Mouse (Mus musculus) kidney, postnatal 14 days (tissue): ENCODE measurements around the gene Rpl32.

Source experiments
- DNase-seq: peaks from one replicate; pipeline ENCODE4 v3.0.0; 2022; ENCODE audit warnings: mixed read lengths

The Rpl32 gene

DNA sequence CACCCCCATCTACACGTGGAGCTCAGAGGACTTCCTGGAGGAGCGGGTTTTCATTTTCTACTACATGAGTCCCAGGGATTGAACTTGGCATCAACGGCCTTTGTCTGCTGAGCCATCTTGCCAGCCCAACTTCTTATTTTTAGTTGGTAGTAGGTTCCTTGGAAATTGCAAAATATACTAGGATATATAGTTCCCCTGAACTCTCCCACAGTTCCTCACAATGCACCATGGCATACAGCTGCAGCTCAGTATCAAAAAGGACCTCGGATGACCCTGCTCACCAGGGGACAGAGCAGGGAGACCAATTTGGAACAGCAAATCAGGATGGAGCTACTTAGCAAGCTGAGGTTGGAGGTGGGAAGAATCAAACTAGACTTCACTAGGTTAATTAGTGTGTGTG lies 6.5 kb upstream of the Rpl32 start:
- DNase-seq, result no peak

GRCm38 (mm10) chr6:115814104-115814503 lies 5.6 kb upstream of the Rpl32 start:
- peak; percentile 75 for DNase-seq

DNA sequence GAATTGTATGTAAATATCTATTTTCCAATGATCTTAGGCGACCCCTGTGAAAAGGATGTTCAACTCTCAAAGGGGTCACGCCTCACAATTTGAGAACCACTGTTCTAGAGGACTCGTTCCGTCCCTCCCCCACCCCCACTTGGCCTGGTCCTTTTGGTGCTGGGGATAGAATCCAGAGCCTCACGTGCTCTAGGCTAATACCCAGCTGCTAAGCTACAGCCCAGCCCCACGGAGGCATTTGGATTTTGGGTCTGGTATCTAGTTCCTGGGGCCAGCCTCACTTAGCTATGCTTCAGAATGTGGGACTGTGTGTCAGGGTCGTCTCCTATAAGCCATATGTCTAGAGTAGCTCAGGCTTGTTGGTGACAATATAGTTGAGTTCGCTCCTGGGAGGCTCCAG lies 3.1 kb upstream of the Rpl32 start:
- DNase-seq, result no peak

DNA sequence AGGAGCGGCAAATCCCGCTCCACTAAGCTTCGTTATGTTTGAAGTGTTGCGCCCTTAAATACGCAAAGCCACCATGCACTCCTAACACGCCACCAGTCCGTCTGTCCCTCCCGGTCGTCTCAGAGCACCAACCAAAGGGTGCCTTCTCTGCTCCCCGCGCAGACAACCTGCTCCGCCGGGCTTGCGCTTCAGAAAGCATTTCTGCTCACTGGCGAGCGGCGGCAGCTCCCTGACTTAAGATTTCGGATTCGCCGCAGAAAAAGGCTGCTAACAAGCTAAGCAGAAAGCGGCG lies 405 bp downstream of the Rpl32 start:
- no peak for DNase-seq

- DNase-seq, result no peak
Measured at GRCm38 (mm10) chr6:115807464-115808195, 917 bp downstream of the Rpl32 start.

DNA sequence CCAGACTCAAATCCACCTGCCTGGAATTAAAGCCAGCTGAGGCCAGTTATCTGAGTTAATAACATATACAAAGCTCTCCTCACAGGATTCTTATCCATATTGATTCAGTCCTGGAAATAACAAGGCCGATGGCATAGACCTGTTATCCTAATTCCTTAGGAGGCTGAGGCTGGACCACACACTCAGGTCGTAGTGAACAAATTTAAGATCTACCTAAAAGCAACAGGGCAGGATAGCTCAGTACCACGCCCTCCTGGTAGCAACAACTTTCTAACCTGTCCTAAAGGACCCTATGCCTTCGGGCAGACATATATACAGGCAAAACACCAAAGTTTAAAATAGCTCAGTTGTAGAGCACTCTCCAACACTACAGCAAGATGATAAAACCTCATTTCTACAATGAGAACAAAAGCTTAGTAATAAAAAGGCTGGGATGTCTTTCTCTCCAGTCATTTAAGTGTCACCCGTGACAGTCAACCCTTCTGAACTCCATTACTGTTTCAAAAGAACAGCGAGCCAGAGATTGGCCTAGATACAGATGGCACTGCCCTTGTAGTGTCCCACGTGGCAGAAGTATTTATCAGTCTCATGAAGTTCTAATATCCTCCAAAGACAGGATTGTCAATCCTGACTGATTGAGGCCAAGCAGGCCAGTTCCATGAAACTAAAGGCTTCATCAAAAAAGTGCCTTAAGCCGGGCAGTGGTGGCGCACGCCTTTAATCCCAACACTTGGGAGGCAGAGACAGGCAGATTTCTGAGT lies 3.9 kb downstream of the Rpl32 start:
- DNase-seq, result no peak

GRCm38 (mm10) chr6:115803541-115804382 lies 4.8 kb downstream of the Rpl32 start:
- peak; percentile 87 for DNase-seq

DNA sequence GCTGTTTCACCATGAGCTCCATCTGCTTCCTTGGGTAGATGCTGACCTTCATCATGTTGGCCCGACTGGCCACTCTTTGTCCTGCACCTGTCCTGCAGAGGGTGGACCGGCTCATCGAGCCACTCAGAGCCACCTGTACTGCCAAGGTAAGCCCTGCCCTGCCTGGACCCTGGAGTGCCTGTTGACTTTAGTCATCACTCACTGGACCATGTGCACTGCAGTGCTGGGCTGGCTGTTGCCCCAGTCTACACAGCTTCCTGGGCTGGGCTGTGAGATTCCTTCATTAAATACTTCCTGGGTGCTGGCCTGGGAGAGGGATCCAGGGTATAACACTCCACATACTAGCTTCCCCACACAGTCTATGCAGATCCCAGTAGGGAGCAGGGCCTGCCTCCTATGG lies 6.7 kb downstream of the Rpl32 start:
- DNase-seq, result no peak

- peak; percentile 59 for DNase-seq
Measured at GRCm38 (mm10) chr6:115792691-115793215, 15.8 kb downstream of the Rpl32 start.

DNA sequence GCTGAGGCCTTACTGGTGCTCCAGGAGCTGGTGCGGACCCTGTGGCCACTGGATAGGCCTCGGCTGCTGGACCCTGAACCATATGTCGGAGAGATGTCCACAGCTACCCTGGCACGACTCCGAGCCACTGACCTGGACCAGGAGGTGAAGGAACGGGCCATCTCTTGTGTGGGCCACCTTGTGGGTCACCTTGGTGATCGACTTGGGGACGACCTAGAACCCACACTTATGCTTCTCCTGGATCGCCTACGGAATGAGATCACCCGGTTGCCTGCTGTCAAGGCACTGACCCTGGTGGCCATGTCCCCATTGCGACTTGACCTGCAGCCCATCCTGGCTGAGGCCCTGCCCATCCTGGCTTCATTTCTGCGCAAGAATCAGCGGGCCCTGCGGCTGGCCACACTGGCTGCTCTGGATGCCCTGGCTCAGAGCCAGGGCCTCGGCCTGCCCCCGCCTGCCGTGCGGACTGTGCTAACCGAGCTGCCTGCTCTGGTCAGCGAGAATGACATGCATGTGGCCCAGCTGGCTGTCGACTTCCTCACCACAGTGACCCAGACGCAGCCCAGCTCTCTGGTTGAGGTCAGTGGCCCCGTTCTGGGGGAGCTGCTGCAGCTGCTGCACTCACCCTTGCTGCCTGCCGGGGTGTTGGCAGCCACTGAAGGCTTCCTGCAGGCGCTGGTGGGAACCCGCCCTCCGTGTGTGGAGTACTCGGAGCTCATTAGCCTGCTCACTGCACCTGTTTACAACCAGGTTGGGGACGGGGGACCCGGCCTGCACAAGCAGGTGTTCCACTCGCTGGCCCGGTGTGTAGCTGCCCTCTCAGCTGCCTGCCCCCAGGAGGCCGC lies 16.5 kb downstream of the Rpl32 start:
- peak; percentile 82 for DNase-seq

- DNase-seq, result no peak
Measured at GRCm38 (mm10) chr6:115791016-115791415, 17.5 kb downstream of the Rpl32 start.

- no peak for DNase-seq
Measured at GRCm38 (mm10) chr6:115782781-115783180, 25.8 kb downstream of the Rpl32 start.

DNA sequence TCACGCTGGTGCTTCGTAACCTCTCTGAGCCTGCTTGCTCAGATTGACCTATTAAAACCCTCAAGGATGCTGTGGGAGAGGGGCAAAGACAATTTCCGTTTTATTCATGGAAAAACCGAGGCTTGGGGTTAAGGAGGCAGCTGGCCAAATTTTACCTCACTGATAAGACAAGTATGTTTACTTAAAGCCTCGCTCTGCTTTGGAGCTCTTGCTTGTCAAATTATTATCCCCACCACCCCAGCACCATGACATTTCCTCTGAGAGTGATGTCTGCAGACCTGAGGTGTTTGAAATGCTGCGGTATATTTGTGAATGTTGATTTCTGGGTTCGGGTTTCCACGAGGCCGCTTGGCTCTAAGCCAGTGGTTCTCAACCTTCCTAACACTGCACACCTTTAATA lies 32.2 kb downstream of the Rpl32 start:
- DNase-seq, result no peak

DNA sequence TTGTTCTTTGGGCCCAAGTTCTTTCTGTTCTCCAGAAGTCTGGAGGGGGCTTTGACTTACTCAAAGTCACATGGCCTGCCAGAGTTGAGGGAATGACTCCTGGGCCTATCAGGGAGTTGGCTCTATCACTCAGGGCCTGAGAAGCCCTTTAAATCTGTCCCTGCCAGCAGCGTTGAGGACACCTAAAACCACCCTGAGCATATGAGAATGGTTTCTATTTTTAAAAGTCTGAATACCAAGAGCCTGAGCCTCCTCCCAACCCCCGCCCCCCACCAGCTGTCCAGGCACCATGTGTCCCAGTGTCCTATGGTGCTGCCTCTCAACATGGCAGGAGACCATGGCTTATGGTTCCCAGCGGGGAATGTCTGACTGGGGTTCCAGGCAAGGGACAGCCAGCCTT lies 32.7 kb downstream of the Rpl32 start:
- no peak for DNase-seq

DNA sequence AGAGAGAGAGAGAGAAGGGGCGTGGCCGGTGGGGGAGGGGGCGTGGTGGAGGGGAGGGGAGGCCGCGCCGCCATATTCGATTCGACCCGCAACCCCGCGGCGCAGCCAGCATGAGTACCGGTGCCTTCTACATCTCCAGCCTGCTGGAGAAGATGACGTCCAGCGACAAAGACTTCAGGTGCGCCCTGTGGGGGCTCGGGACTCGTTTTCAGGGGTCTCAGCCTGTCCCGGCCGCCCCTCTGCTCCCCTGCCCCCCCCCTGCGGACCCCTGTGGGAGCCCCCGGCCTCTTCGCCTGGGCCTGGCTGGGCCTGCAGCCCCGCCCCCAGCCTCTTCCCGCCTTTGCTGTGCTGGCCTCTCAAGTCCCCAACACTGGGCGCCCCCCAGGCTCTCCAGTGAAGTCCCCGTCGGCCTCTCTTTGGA lies 34.0 kb downstream of the Rpl32 start, which contains the start of gene Cand2:
Cand2 (plus strand) TSS at position 38 of the 421 bp plus-strand sequence.
- DNase-seq, result peak; percentile 60

- DNase-seq, result peak; percentile 49
Measured at GRCm38 (mm10) chr6:115773966-115774413, 34.6 kb downstream of the Rpl32 start.

GRCm38 (mm10) chr6:115772604-115773003 lies 35.9 kb downstream of the Rpl32 start:
- no peak for DNase-seq

- DNase-seq, result no peak
Measured at GRCm38 (mm10) chr6:115772201-115772600, 36.3 kb downstream of the Rpl32 start.

DNA sequence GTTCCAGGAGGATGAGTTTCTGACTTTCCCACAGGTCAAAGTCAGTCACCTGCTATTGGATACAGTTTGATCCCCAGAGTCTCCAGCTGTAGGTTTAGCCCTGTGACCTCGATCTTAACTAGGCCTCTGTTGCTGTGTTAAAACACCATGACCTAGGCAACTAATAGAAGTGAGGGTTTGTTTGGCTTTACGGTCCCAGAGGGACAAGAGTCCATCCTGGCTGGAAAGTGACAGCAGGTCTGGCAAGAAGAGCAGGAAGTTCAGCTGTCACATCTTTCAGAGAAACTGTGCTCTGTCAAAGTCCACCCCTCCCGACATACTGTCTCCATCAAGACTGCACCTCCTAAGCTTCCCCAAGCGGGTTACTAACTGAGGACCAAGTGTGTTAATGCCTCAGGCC lies 37.7 kb downstream of the Rpl32 start:
- no peak for DNase-seq

GRCm38 (mm10) chr6:115770059-115770670 lies 38.4 kb downstream of the Rpl32 start:
- no peak for DNase-seq

GRCm38 (mm10) chr6:115768207-115768606 lies 40.3 kb downstream of the Rpl32 start:
- peak; percentile 31 for DNase-seq

DNA sequence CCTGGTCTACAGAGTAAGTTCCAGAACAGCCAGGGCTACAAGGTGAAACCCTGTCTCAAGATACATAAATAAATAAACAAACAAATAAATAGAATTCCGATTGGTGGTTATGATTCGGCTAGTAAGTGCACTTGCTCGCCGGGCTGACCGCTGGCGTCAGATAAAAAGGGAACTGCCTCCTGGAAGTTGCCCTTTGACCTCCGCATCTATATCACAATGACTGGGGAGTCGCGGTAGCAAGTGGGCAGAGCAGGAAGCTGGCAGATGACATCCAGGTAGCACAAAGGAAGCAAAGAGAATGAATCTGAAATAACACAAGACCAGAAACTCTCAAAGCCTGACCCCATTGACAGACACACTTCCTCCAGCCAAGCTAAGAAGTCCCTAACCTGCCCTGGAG lies 41.2 kb downstream of the Rpl32 start:
- no peak for DNase-seq
